Mouse (Mus musculus) heart, postnatal 0 days (tissue): ENCODE results near the gene Atg16l2.

Experiments used
- CTCF ChIP-seq: IDR thresholded peaks from 2 replicates; pipeline ENCODE4 v1.5.1; 2016; ENCODE audit warnings: antibody characterized with exemption, control low read depth, low read depth
- EP300 ChIP-seq: IDR thresholded peaks from 2 replicates; pipeline ENCODE4 v1.6.1; 2016; ENCODE audit warnings: antibody characterized with exemption, low read depth

GRCm38 (mm10) chr7:101348312-101348711, 46.3 kb upstream of the Atg16l2 start:
- TF ChIP-seq CTCF = no peak
- no peak for TF ChIP-seq EP300
